Mouse (Mus musculus): ENCODE measurements around the gene Gm10160. TPM values are rescaled to one million over a fixed set of nuclear protein-coding genes. Genes with fewer than 3 reads are reported as not detected.

Gm10160 gene
- total and polyA plus RNA-seq, 2 experiments from 2014 or later = not detected

- H3K27ac ChIP-seq = no peak overlapping the region
- no peaks in the 10 kb centered on the region for H3K9me3 ChIP-seq (ENCODE audit: low read length)
- no peaks in the 10 kb centered on the region for H3K27me3 ChIP-seq (ENCODE audit: insufficient read depth, low read length)
- H3K4me3 ChIP-seq (ENCODE audit: low read length) = no peak overlapping the region
- 90% methylated on average over 5 of the region's 5 CpGs for WGBS
- H3K9ac ChIP-seq (replicated peaks; ENCODE audit: low read length) = no peak overlapping the region
- DNase-seq (ENCODE audit: low spot score) (no peak), ATAC-seq (no peak)
- no peak overlapping the region for H3K4me2 ChIP-seq (ENCODE audit: low read depth, low read length)
- no peak for TF ChIP-seq CTCF (IDR thresholded peaks at IDR 0.05; ENCODE audit: low read depth)
- H3K4me1 ChIP-seq (ENCODE audit: insufficient read depth, low read length) = no peaks in the 10 kb centered on the region
- no peaks in the 10 kb centered on the region for H3K36me3 ChIP-seq (ENCODE audit: insufficient read depth, low read length)
Measured at GRCm38 (mm10) chr7:81835430-81835829, 20.2 kb downstream of the Gm10160 start.

- H3K9me3 ChIP-seq (ENCODE audit: low read length) = no peaks in the 10 kb centered on the region
- TF ChIP-seq CTCF (IDR thresholded peaks at IDR 0.05; ENCODE audit: low read depth) = no peak
- no peak for ATAC-seq
- no peak overlapping the region for H3K4me3 ChIP-seq (ENCODE audit: low read length)
- no peaks in the 10 kb centered on the region for H3K36me3 ChIP-seq (ENCODE audit: insufficient read depth, low read length)
- H3K27ac ChIP-seq = no peak overlapping the region
- H3K4me1 ChIP-seq (ENCODE audit: insufficient read depth, low read length) = no peaks in the 10 kb centered on the region
- no peak overlapping the region for H3K9ac ChIP-seq (replicated peaks; ENCODE audit: low read length)
- no peak overlapping the region for H3K4me2 ChIP-seq (ENCODE audit: low read depth, low read length)
- no peak for DNase-seq (ENCODE audit: low spot score)
- H3K27me3 ChIP-seq (ENCODE audit: insufficient read depth, low read length) = no peaks in the 10 kb centered on the region
Measured at GRCm38 (mm10) chr7:81834847-81835246, 20.7 kb downstream of the Gm10160 start.

- no peaks in the 10 kb centered on the region for H3K36me3 ChIP-seq (ENCODE audit: insufficient read depth, low read length)
- H3K9ac ChIP-seq (replicated peaks; ENCODE audit: low read length) = peak within 1 kb of the TSS; percentile 87
- H3K27ac ChIP-seq = peak within 1 kb of the TSS; percentile 97
- H3K4me1 ChIP-seq (ENCODE audit: insufficient read depth, low read length) = peaks cover 25% of the 10 kb centered on the region
- H3K4me3 ChIP-seq (ENCODE audit: low read length) = peak within 1 kb of the TSS; percentile 78
- no peaks in the 10 kb centered on the region for H3K9me3 ChIP-seq (ENCODE audit: low read length)
- ATAC-seq (peak; percentile 93), DNase-seq (ENCODE audit: low spot score) (peak; percentile 97)
- H3K27me3 ChIP-seq (ENCODE audit: insufficient read depth, low read length) = no peaks in the 10 kb centered on the region
- H3K4me2 ChIP-seq (ENCODE audit: low read depth, low read length) = peak within 1 kb of the TSS; percentile 81
- under 1% methylated on average over 49 of the region's 58 CpGs for WGBS
- TF ChIP-seq CTCF (IDR thresholded peaks at IDR 0.05; ENCODE audit: low read depth) = no peak
Measured at GRCm38 (mm10) chr7:81829379-81829894, 26.2 kb downstream of the Gm10160 start, which contains the start of gene Btbd1. Btbd1 (minus strand) TSS chr7:81829431.

- DNase-seq (ENCODE audit: low spot score) = peak; percentile 46
- peak overlapping the region; percentile 78 for H3K4me3 ChIP-seq (ENCODE audit: low read length)
- peak overlapping the region; percentile 97 for H3K27ac ChIP-seq
Measured at GRCm38 (mm10) chr7:81828681-81829378, 26.8 kb downstream of the Gm10160 start.

GRCm38 (mm10) chr7:81827806-81828667 lies 27.6 kb downstream of the Gm10160 start:
- no peak for DNase-seq (ENCODE audit: low spot score)
- 21% methylated on average over 17 of the region's 17 CpGs for WGBS
- Histone ChIP-seq H3K4me2 (ENCODE audit: low read depth, low read length) (peak overlapping the region; percentile 81), H3K4me3 (ENCODE audit: low read length) (peak overlapping the region; percentile 78), H3K27me3 (ENCODE audit: insufficient read depth, low read length) (no peaks in the 10 kb centered on the region), H3K9me3 (ENCODE audit: low read length) (no peaks in the 10 kb centered on the region), H3K9ac (replicated peaks; ENCODE audit: low read length) (peak overlapping the region; percentile 87), H3K27ac (peak overlapping the region; percentile 97), H3K4me1 (ENCODE audit: insufficient read depth, low read length) (peaks cover 25% of the 10 kb centered on the region), H3K36me3 (ENCODE audit: insufficient read depth, low read length) (no peaks in the 10 kb centered on the region)
- no peak for ATAC-seq
- no peak for TF ChIP-seq CTCF (IDR thresholded peaks at IDR 0.05; ENCODE audit: low read depth)

More at GRCm38 (mm10) chr7:81828681-81829378, 26.8 kb downstream of the Gm10160 start:
- no peaks in the 10 kb centered on the region for H3K9me3 ChIP-seq (ENCODE audit: low read length)
- no peaks in the 10 kb centered on the region for H3K36me3 ChIP-seq (ENCODE audit: insufficient read depth, low read length)
- H3K4me1 ChIP-seq (ENCODE audit: insufficient read depth, low read length) = peaks cover 25% of the 10 kb centered on the region
- peak; percentile 78 for ATAC-seq
- peak overlapping the region; percentile 81 for H3K4me2 ChIP-seq (ENCODE audit: low read depth, low read length)
- TF ChIP-seq CTCF (IDR thresholded peaks at IDR 0.05; ENCODE audit: low read depth) = no peak
- 2% methylated on average over 66 of the region's 91 CpGs for WGBS
- peak overlapping the region; percentile 87 for H3K9ac ChIP-seq (replicated peaks; ENCODE audit: low read length)
- no peaks in the 10 kb centered on the region for H3K27me3 ChIP-seq (ENCODE audit: insufficient read depth, low read length)

- no peaks in the 10 kb centered on the region for H3K27me3 ChIP-seq (ENCODE audit: insufficient read depth, low read length)
- no peaks in the 10 kb centered on the region for H3K9me3 ChIP-seq (ENCODE audit: low read length)
- peaks cover 25% of the 10 kb centered on the region for H3K4me1 ChIP-seq (ENCODE audit: insufficient read depth, low read length)
- H3K36me3 ChIP-seq (ENCODE audit: insufficient read depth, low read length) = no peaks in the 10 kb centered on the region
- no peak overlapping the region for H3K27ac ChIP-seq
- ATAC-seq (no peak), DNase-seq (ENCODE audit: low spot score) (peak; percentile 31)
- H3K9ac ChIP-seq (replicated peaks; ENCODE audit: low read length) = no peak overlapping the region
- peak overlapping the region; percentile 81 for H3K4me2 ChIP-seq (ENCODE audit: low read depth, low read length)
- TF ChIP-seq CTCF (IDR thresholded peaks at IDR 0.05; ENCODE audit: low read depth) = no peak
- 13% methylated on average over 3 of the region's 3 CpGs for WGBS
- no peak overlapping the region for H3K4me3 ChIP-seq (ENCODE audit: low read length)
Measured at GRCm38 (mm10) chr7:81825381-81825780, 30.2 kb downstream of the Gm10160 start.
